Mouse (Mus musculus) bone marrow, adult 2 months (tissue): Measurements from ENCODE around the gene Cd247.

Source experiments
- CTCF ChIP-seq: fragments of 200-500 bp; IDR thresholded peaks from 2 replicates; pipeline ENCODE4 v1.5.1; 2011; ENCODE audit warnings: low read length, control low read depth; ENCODE audit not compliant: control insufficient read depth, insufficient read depth
- POLR2A ChIP-seq: fragments of 200-500 bp; IDR thresholded peaks from 2 replicates; pipeline ENCODE4 v1.6.1; 2011; ENCODE audit warnings: low read depth, mild to moderate bottlenecking, control low read depth, low read length, borderline replicate concordance; ENCODE audit not compliant: control insufficient read depth

- TF ChIP-seq CTCF, result no peak
- TF ChIP-seq POLR2A, result no peak
Observed at GRCm38 (mm10) chr1:165839201-165839600, 50.7 kb downstream of the Cd247 start.
